Mouse (Mus musculus) megakaryocyte, embryonic 14.5 days (primary cell): ENCODE data around the gene Pla2g16.

ENCODE experiments used
- FLI1 ChIP-seq: IDR thresholded peaks from 2 replicates; pipeline ENCODE4 v1.6.1; 2012; ENCODE audit warnings: low read length, inconsistent platforms, mixed read lengths
- GATA1 ChIP-seq: IDR thresholded peaks from 3 replicates; pipeline ENCODE4 v1.6.1; 2012; ENCODE audit warnings: mixed read lengths, low read length, inconsistent platforms, borderline replicate concordance

GRCm38 (mm10) chr19:7605013-7605412, 47.8 kb downstream of the Pla2g16 start:
- TF ChIP-seq GATA1 (no peak), FLI1 (no peak)
